Mouse (Mus musculus) hindbrain, postnatal 0 days (tissue): ENCODE measurements around the gene Akap7. TPM values are rescaled to one million over a fixed set of nuclear protein-coding genes. Genes with fewer than 3 reads are reported as not detected.

Experiments
- ATAC-seq: fragments of 200-750 bp; cut with Nextera tagmentation; 2 replicates; pipeline ENCODE4 v1.8.0; 2017; ENCODE audit warnings: mild to moderate bottlenecking, moderate TSS enrichment, moderate library complexity
- DNase-seq: peaks from one replicate; pipeline ENCODE4 v3.0.0-alpha.2; 2015; ENCODE audit warnings: low spot score
- H3K27ac ChIP-seq: fragments of 300-500 bp; sonication (generic); 2 replicates; pipeline ENCODE4 v1.5.1; 2014; ENCODE audit warnings: mild to moderate bottlenecking
- H3K27me3 ChIP-seq: fragments of 300-500 bp; sonication (generic); 2 replicates; pipeline ENCODE4 v1.6.1; 2014; ENCODE audit warnings: low read length, mixed read lengths; ENCODE audit not compliant: insufficient read depth
- H3K36me3 ChIP-seq: fragments of 300-500 bp; sonication (generic); 2 replicates; pipeline ENCODE4 v1.6.1; 2014; ENCODE audit warnings: low read length, mixed read lengths; ENCODE audit not compliant: insufficient read depth
- H3K4me1 ChIP-seq: fragments of 300-500 bp; sonication (generic); 2 replicates; pipeline ENCODE4 v1.6.1; 2014; ENCODE audit warnings: antibody characterized with exemption, low read length, mixed read lengths; ENCODE audit not compliant: insufficient read depth
- H3K4me2 ChIP-seq: fragments of 300-500 bp; sonication (generic); 2 replicates; pipeline ENCODE4 v1.6.1; 2014; ENCODE audit warnings: low read depth, mild to moderate bottlenecking, low read length, moderate library complexity, mixed read lengths
- H3K4me3 ChIP-seq: fragments of 300-500 bp; sonication (generic); 2 replicates; pipeline ENCODE4 v1.5.1; 2014; ENCODE audit warnings: low read length
- H3K9ac ChIP-seq: fragments of 300-500 bp; sonication (generic); replicated peaks from 2 replicates; pipeline ENCODE4 v1.6.1; 2014; ENCODE audit warnings: mild to moderate bottlenecking, low read length, moderate library complexity, mixed read lengths
- H3K9me3 ChIP-seq: fragments of 300-500 bp; sonication (generic); 2 replicates; pipeline ENCODE4 v1.6.1; 2016; ENCODE audit warnings: low read length, mixed read lengths
- CTCF ChIP-seq: IDR thresholded peaks from 2 replicates; pipeline ENCODE4 v1.5.1; 2016; ENCODE audit warnings: antibody characterized with exemption, control low read depth, low read depth
- WGBS: fragments of 180-500 bp; shearing (Covaris S2); extraction: QIAGEN DNeasy Blood & Tissue Kit; methylation state at CpG from one replicate; pipeline ENCODE4 v1.1.7; 2014; 5-methylcytosine and 5-hydroxymethylcytosine counted together
- polyA plus RNA-seq: library from polyadenylated mRNA; unstranded; fragments of >200 nt; fragmentation: Nextera tagmentation; extraction: Ambion mirVana; gene quantifications from 2 replicates; pipeline ENCODE4 v1.2.1, GENCODE M21; 2015
- total RNA-seq: library from RNA; depleted of rRNA; stranded (reverse); fragments of >200 nt; gene quantifications from 2 replicates; pipeline ENCODE4 v1.2.3, GENCODE M21; 2014

Akap7 gene
- total and polyA plus RNA-seq, 2 experiments from 2014 or later = 78.0 to 84.0 TPM

- Histone ChIP-seq H3K9ac (no peak overlapping the region), H3K27me3 (no peaks in the 10 kb centered on the region), H3K27ac (no peak overlapping the region), H3K4me1 (no peaks in the 10 kb centered on the region), H3K36me3 (no peaks in the 10 kb centered on the region), H3K4me3 (no peak overlapping the region), H3K4me2 (no peak overlapping the region), H3K9me3 (no peaks in the 10 kb centered on the region)
- no peak for DNase-seq
- WGBS = 50% methylated on average over 15 of the region's 15 CpGs
- no peak for TF ChIP-seq CTCF
- ATAC-seq = 0 out of 2 replicates have a peak, but pooled peaks have one; percentile 28
Measured at GRCm38 (mm10) chr10:25219901-25220495, 87.7 kb downstream of the Akap7 start.

- TF ChIP-seq CTCF = peak; percentile 95
- ATAC-seq = peak; percentile 83
- 11% methylated on average over 7 of the region's 7 CpGs for WGBS
Measured at GRCm38 (mm10) chr10:25219220-25219628, 88.4 kb downstream of the Akap7 start.

GRCm38 (mm10) chr10:25218746-25219145 lies 88.9 kb downstream of the Akap7 start:
- TF ChIP-seq CTCF = no peak
- DNase-seq (no peak), ATAC-seq (no peak)
- WGBS = 66% methylated on average over 7 of the region's 7 CpGs
- Histone ChIP-seq H3K4me2 (no peak overlapping the region), H3K4me3 (no peak overlapping the region), H3K36me3 (no peaks in the 10 kb centered on the region), H3K4me1 (no peaks in the 10 kb centered on the region), H3K9ac (no peak overlapping the region), H3K27me3 (no peaks in the 10 kb centered on the region), H3K9me3 (no peaks in the 10 kb centered on the region), H3K27ac (no peak overlapping the region)

More at GRCm38 (mm10) chr10:25219220-25219628, 88.4 kb downstream of the Akap7 start:
- Histone ChIP-seq H3K9ac (0 out of 2 replicates have a peak overlapping the region, but pooled peaks have one; percentile 17), H3K27ac (no peak overlapping the region), H3K4me2 (peak overlapping the region; percentile 43), H3K4me1 (no peaks in the 10 kb centered on the region), H3K9me3 (no peaks in the 10 kb centered on the region), H3K27me3 (no peaks in the 10 kb centered on the region), H3K36me3 (no peaks in the 10 kb centered on the region), H3K4me3 (0 out of 2 replicates have a peak overlapping the region, but pooled peaks have one; percentile 11)
- DNase-seq = peak; percentile 88

- no peak for TF ChIP-seq CTCF
- H3K9ac ChIP-seq = no peak overlapping the region
- no peak overlapping the region for H3K4me2 ChIP-seq
- no peaks in the 10 kb centered on the region for H3K27me3 ChIP-seq
- H3K4me3 ChIP-seq = no peak overlapping the region
- no peak for ATAC-seq
- no peaks in the 10 kb centered on the region for H3K9me3 ChIP-seq
- no peak for DNase-seq
- H3K36me3 ChIP-seq = no peaks in the 10 kb centered on the region
- H3K27ac ChIP-seq = no peak overlapping the region
- H3K4me1 ChIP-seq = no peaks in the 10 kb centered on the region
- WGBS = 88% methylated on average over 3 of the region's 3 CpGs
Measured at GRCm38 (mm10) chr10:25215977-25216376, 91.7 kb downstream of the Akap7 start.

- Histone ChIP-seq H3K4me2 (no peak overlapping the region), H3K4me3 (no peak overlapping the region), H3K27me3 (no peaks in the 10 kb centered on the region), H3K4me1 (no peaks in the 10 kb centered on the region), H3K9me3 (no peaks in the 10 kb centered on the region), H3K9ac (no peak overlapping the region), H3K27ac (no peak overlapping the region), H3K36me3 (no peaks in the 10 kb centered on the region)
- no peak for DNase-seq
- WGBS = 92% methylated on average over 4 of the region's 4 CpGs
- TF ChIP-seq CTCF = no peak
- ATAC-seq = no peak
Measured at GRCm38 (mm10) chr10:25213716-25214115, 94.0 kb downstream of the Akap7 start.

- H3K27me3 ChIP-seq = no peaks in the 10 kb centered on the region
- 0 out of 2 replicates have a peak, but pooled peaks have one; percentile 29 for ATAC-seq
- no peak for DNase-seq
Measured at GRCm38 (mm10) chr10:25208619-25209018, 99.1 kb downstream of the Akap7 start.

GRCm38 (mm10) chr10:25207866-25208265 lies 99.8 kb downstream of the Akap7 start:
- no peaks in the 10 kb centered on the region for H3K9me3 ChIP-seq
- no peak overlapping the region for H3K27ac ChIP-seq
- no peaks in the 10 kb centered on the region for H3K27me3 ChIP-seq
- H3K4me1 ChIP-seq = no peaks in the 10 kb centered on the region; the same call in 1 of the 2 replicates
- H3K9ac ChIP-seq = no peak overlapping the region
- H3K4me3 ChIP-seq = no peak overlapping the region
- H3K4me2 ChIP-seq = no peak overlapping the region
- peak; percentile 56 for TF ChIP-seq CTCF
- DNase-seq (peak; percentile 31), ATAC-seq (peak; percentile 63; the same call in 1 of the 2 replicates)
- H3K36me3 ChIP-seq = no peaks in the 10 kb centered on the region
- WGBS = 44% methylated on average over 6 of the region's 6 CpGs

More at GRCm38 (mm10) chr10:25208619-25209018, 99.1 kb downstream of the Akap7 start:
- TF ChIP-seq CTCF = no peak
- Histone ChIP-seq H3K27ac (no peak overlapping the region), H3K9ac (no peak overlapping the region), H3K36me3 (no peaks in the 10 kb centered on the region), H3K4me3 (no peak overlapping the region), H3K9me3 (no peaks in the 10 kb centered on the region), H3K4me2 (no peak overlapping the region), H3K4me1 (no peaks in the 10 kb centered on the region; the same call in 1 of the 2 replicates)
- WGBS = 39% methylated on average over 7 of the region's 7 CpGs
